Mouse (Mus musculus): ENCODE results near the gene Slc8a3.

DNA sequence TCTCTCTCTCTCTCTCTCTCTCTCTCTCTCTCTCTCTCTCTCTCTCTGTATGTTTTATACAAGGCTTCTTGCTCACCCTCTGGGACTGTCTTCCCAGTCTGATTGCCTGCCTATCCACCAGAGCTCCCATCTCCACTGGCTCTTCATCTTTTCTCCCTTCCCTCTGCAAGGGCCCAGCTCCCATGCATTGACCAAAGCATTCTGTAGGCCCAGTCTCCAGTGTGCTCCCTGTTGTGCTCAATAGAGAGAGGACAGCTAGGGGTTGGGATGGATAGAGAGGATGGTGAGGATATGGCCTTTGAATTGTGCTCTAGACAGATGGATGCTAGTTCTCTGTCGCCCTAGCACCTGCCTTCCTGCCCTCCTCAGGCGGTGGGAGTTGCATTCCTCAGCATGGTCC is 109.7 kb downstream of the Slc8a3 start:
- TF ChIP-seq CTCF (conservative IDR thresholded peaks at IDR 0.05; ENCODE audit: low read length) (no peak), POU5F1 (IDR thresholded peaks at IDR 0.05; ENCODE audit: borderline replicate concordance, low read length) (no peak), NANOG (IDR thresholded peaks at IDR 0.05; ENCODE audit: borderline replicate concordance, low read length) (no peak)

All from E14TG2a.4 (cell line).